ENCODE assay signal across 24 mouse cellular contexts in genomic region chr10:128665806-128666205, GRCm38 (mm10). TPM values are rescaled to one million over a fixed set of nuclear protein-coding genes. Genes with fewer than 3 reads are reported as not detected.
DNase-seq lines count a peak whose midpoint lies in the region; ATAC-seq lines count a peak whose summit lies in the region.
"Had no signal": no experiment of that assay in that cellular context is flagged by ENCODE, and none has a peak within 500 bp of the region (broad histone marks: within the 10 kb centered on the region; RNA-seq: fewer than 3 reads in every experiment).

No protein-coding gene starts in this region.

- ATAC-seq in liver, embryonic 12.5 days, result no peak
- no peak for ATAC-seq in liver, embryonic 11.5 days (replicated peaks; ENCODE audit: low FRiP score)
- no peak for ATAC-seq in liver, embryonic 15.5 days (ENCODE audit: insufficient read depth)
- no peak for ATAC-seq in frontal cortex, adult (ENCODE audit: low TSS enrichment)
- ATAC-seq in intestine, embryonic 15.5 days, result no peak
- ATAC-seq: forebrain, embryonic 16.5 days; hindbrain, postnatal 0 days; inflammation-experienced regulatory T-cells, adult 6 months; Patski had no signal

- H3K9ac ChIP-seq in liver, embryonic 12.5 days, result no peak overlapping the region
- no peak overlapping the region for H3K9ac ChIP-seq in liver, embryonic 11.5 days (ENCODE audit: low read depth, low read length)
- no peak overlapping the region for H3K9ac ChIP-seq in liver, embryonic 15.5 days
- H3K9ac ChIP-seq in intestine, embryonic 15.5 days, result no peak overlapping the region
- H3K9ac ChIP-seq: forebrain, embryonic 12.5 days; heart, embryonic 13.5 days; hindbrain, embryonic 14.5 days had no signal

- 87% methylated on average over 2 of the region's 2 CpGs for WGBS in liver, embryonic 12.5 days (ENCODE audit: insufficient replicate concordance)
- 94% methylated on average over 2 of the region's 2 CpGs for WGBS in liver, embryonic 11.5 days
- 88% methylated on average over 2 of the region's 2 CpGs for WGBS in liver, embryonic 15.5 days (ENCODE audit: insufficient replicate concordance)
- WGBS in intestine, embryonic 15.5 days, result 92% methylated on average over 2 of the region's 2 CpGs

- H3K4me2 ChIP-seq in liver, embryonic 12.5 days, result peak overlapping the region; percentile 42; the same call in 1 of the 2 replicates
- no peak overlapping the region for H3K4me2 ChIP-seq in liver, embryonic 11.5 days
- H3K4me2 ChIP-seq in liver, embryonic 15.5 days, result peak overlapping the region; percentile 47; the same call in 1 of the 2 replicates
- H3K4me2 ChIP-seq in intestine, embryonic 15.5 days (replicated peaks), result no peak overlapping the region
- H3K4me2 ChIP-seq: forebrain, embryonic 12.5 days; heart, embryonic 13.5 days; hindbrain, embryonic 14.5 days had no signal

- peaks cover 52% of the 10 kb centered on the region for H3K4me1 ChIP-seq in liver, embryonic 12.5 days
- peaks cover 10% of the 10 kb centered on the region; the same call in 1 of the 2 replicates for H3K4me1 ChIP-seq in liver, embryonic 11.5 days (replicated peaks; ENCODE audit: control insufficient read depth, insufficient read depth, low read length)
- peaks cover 52% of the 10 kb centered on the region for H3K4me1 ChIP-seq in liver, embryonic 15.5 days (replicated peaks)
- H3K4me1 ChIP-seq in intestine, embryonic 15.5 days (replicated peaks), result peaks cover 2% of the 10 kb centered on the region; the same call in 1 of the 2 replicates

- H3K27ac ChIP-seq in liver, embryonic 12.5 days, result peak overlapping the region; percentile 69; the same call in 1 of the 2 replicates
- H3K27ac ChIP-seq in liver, embryonic 11.5 days (ENCODE audit: low read depth, low read length), result no peak overlapping the region
- peak overlapping the region; percentile 65 for H3K27ac ChIP-seq in liver, embryonic 15.5 days (replicated peaks)
- no peak overlapping the region for H3K27ac ChIP-seq in intestine, embryonic 15.5 days
- H3K27ac ChIP-seq: forebrain, embryonic 12.5 days; heart, embryonic 13.5 days; hindbrain, embryonic 14.5 days; hindbrain, postnatal 0 days had no signal

- no peaks in the 10 kb centered on the region for H3K9me3 ChIP-seq in liver, embryonic 12.5 days (replicated peaks)
- H3K9me3 ChIP-seq in liver, embryonic 11.5 days (ENCODE audit: control insufficient read depth, low read length), result no peaks in the 10 kb centered on the region
- H3K9me3 ChIP-seq in liver, embryonic 15.5 days (replicated peaks), result no peaks in the 10 kb centered on the region
- H3K9me3 ChIP-seq in intestine, embryonic 15.5 days, result no peaks in the 10 kb centered on the region
- H3K9me3 ChIP-seq: forebrain, embryonic 12.5 days; G1E; heart, embryonic 13.5 days had no signal

- H3K27me3 ChIP-seq in liver, embryonic 12.5 days (replicated peaks), result peaks cover 45% of the 10 kb centered on the region
- H3K27me3 ChIP-seq in liver, embryonic 11.5 days (replicated peaks; ENCODE audit: control insufficient read depth, insufficient read depth, low read length), result peaks cover 11% of the 10 kb centered on the region; the same call in 1 of the 2 replicates
- peaks cover 42% of the 10 kb centered on the region for H3K27me3 ChIP-seq in liver, embryonic 15.5 days
- H3K27me3 ChIP-seq in intestine, embryonic 15.5 days (replicated peaks), result no peaks in the 10 kb centered on the region
- H3K27me3 ChIP-seq: Patski had no signal

- H3K4me3 ChIP-seq in liver, embryonic 12.5 days, result no peak overlapping the region
- no peak overlapping the region for H3K4me3 ChIP-seq in liver, embryonic 11.5 days (ENCODE audit: low read depth, low read length)
- no peak overlapping the region for H3K4me3 ChIP-seq in liver, embryonic 15.5 days (replicated peaks)
- no peak overlapping the region for H3K4me3 ChIP-seq in intestine, embryonic 15.5 days (replicated peaks)
- H3K4me3 ChIP-seq: forebrain, embryonic 12.5 days; heart, embryonic 13.5 days had no signal

- no peaks in the 10 kb centered on the region for H3K36me3 ChIP-seq in liver, embryonic 12.5 days
- H3K36me3 ChIP-seq in liver, embryonic 11.5 days (ENCODE audit: control insufficient read depth, insufficient read depth, low read length), result no peaks in the 10 kb centered on the region
- no peaks in the 10 kb centered on the region for H3K36me3 ChIP-seq in liver, embryonic 15.5 days (replicated peaks)
- H3K36me3 ChIP-seq in intestine, embryonic 15.5 days, result no peaks in the 10 kb centered on the region
- H3K36me3 ChIP-seq: forebrain, embryonic 12.5 days had no signal

- no peak for DNase-seq in liver, embryonic 11.5 days (ENCODE audit: low spot score)
- peak; percentile 32 for DNase-seq in 3T3-L1 (ENCODE audit: low read depth, low spot score)
- DNase-seq: adrenal gland, postnatal 10 days; adrenal gland, postnatal 36 days; B cell, adult 2 months; cerebellum, adult 18-20 months; cerebellum, adult 9-10 months; cerebellum, postnatal 14 days; gastrocnemius, postnatal 25 days; heart, adult 18-20 months; heart, postnatal 14 days; heart, postnatal 4 days had no signal

RNA-seq across cellular contexts. Expression of gene Suox, which starts 8.1 kb away (rescaled TPM):
- polyA plus RNA-seq in liver, embryonic 12.5 days (2016; fragmentation: Nextera tagmentation; extraction: Ambion mirVana), result 10.4 and 10.5 TPM in 2 replicates
- polyA plus RNA-seq in liver, embryonic 11.5 days (2014; fragmentation: Nextera tagmentation; extraction: Ambion mirVana), result 12.4 and 12.5 TPM in 2 replicates
- polyA plus RNA-seq in liver, embryonic 15.5 days (2015; fragmentation: Nextera tagmentation; extraction: Ambion mirVana), result 14.3 and 14.7 TPM in 2 replicates
- polyA plus RNA-seq in intestine, embryonic 15.5 days (2015; fragmentation: Nextera tagmentation; extraction: Ambion mirVana), result 11.9 and 12.1 TPM in 2 replicates

RNA-seq across cellular contexts. Expression of gene Ikzf4, which starts 20.0 kb away (rescaled TPM):
- polyA plus RNA-seq in liver, embryonic 12.5 days (2016; fragmentation: Nextera tagmentation; extraction: Ambion mirVana), result 0.41 and 0.42 TPM in 2 replicates
- 0.96 and 1.3 TPM in 2 replicates for polyA plus RNA-seq in liver, embryonic 11.5 days (2014; fragmentation: Nextera tagmentation; extraction: Ambion mirVana)
- polyA plus RNA-seq in liver, embryonic 15.5 days (2015; fragmentation: Nextera tagmentation; extraction: Ambion mirVana), result 0.12 TPM in 2 replicates
- 1.9 and 2.2 TPM in 2 replicates for polyA plus RNA-seq in intestine, embryonic 15.5 days (2015; fragmentation: Nextera tagmentation; extraction: Ambion mirVana)

RNA-seq across cellular contexts. Expression of gene Rab5b, which starts 30.3 kb away (rescaled TPM):
- polyA plus RNA-seq in liver, embryonic 12.5 days (2016; fragmentation: Nextera tagmentation; extraction: Ambion mirVana), result 34.2 and 34.7 TPM in 2 replicates
- 46.9 and 47.1 TPM in 2 replicates for polyA plus RNA-seq in liver, embryonic 11.5 days (2014; fragmentation: Nextera tagmentation; extraction: Ambion mirVana)
- 33.5 and 36.7 TPM in 2 replicates for polyA plus RNA-seq in liver, embryonic 15.5 days (2015; fragmentation: Nextera tagmentation; extraction: Ambion mirVana)
- 59.0 and 60.5 TPM in 2 replicates for polyA plus RNA-seq in intestine, embryonic 15.5 days (2015; fragmentation: Nextera tagmentation; extraction: Ambion mirVana)

RNA-seq across cellular contexts. Expression of gene Pmel, which starts 38.2 kb away (rescaled TPM):
- 0.36 and 0.43 TPM in 2 replicates for polyA plus RNA-seq in liver, embryonic 12.5 days (2016; fragmentation: Nextera tagmentation; extraction: Ambion mirVana)
- 0.83 and 0.85 TPM in 2 replicates for polyA plus RNA-seq in liver, embryonic 11.5 days (2014; fragmentation: Nextera tagmentation; extraction: Ambion mirVana)
- 0.60 and 0.68 TPM in 2 replicates for polyA plus RNA-seq in liver, embryonic 15.5 days (2015; fragmentation: Nextera tagmentation; extraction: Ambion mirVana)
- 1.0 and 1.1 TPM in 2 replicates for polyA plus RNA-seq in intestine, embryonic 15.5 days (2015; fragmentation: Nextera tagmentation; extraction: Ambion mirVana)

RNA-seq across cellular contexts. Expression of gene Cdk2, which starts 39.0 kb away (rescaled TPM):
- polyA plus RNA-seq in liver, embryonic 12.5 days (2016; fragmentation: Nextera tagmentation; extraction: Ambion mirVana), result 82.8 and 84.9 TPM in 2 replicates
- 102 and 117 TPM in 2 replicates for polyA plus RNA-seq in liver, embryonic 11.5 days (2014; fragmentation: Nextera tagmentation; extraction: Ambion mirVana)
- polyA plus RNA-seq in liver, embryonic 15.5 days (2015; fragmentation: Nextera tagmentation; extraction: Ambion mirVana), result 53.7 and 56.6 TPM in 2 replicates
- polyA plus RNA-seq in intestine, embryonic 15.5 days (2015; fragmentation: Nextera tagmentation; extraction: Ambion mirVana), result 72.7 and 80.9 TPM in 2 replicates

Comparison
In these comparisons a context has a peak if more than half of its experiments do, and no peak if none do; other contexts are left out.
1. H3K27ac ChIP-seq: peak in liver, embryonic 12.5 days (single experiment) and liver, embryonic 15.5 days (single experiment); none in liver, embryonic 11.5 days (single experiment) and intestine, embryonic 15.5 days (single experiment).
2. H3K4me2 ChIP-seq: peak in liver, embryonic 12.5 days (single experiment) and liver, embryonic 15.5 days (single experiment); none in liver, embryonic 11.5 days (single experiment) and intestine, embryonic 15.5 days (single experiment).